Mouse (Mus musculus) CH12.LX (cell line): ENCODE measurements around the gene Zmat3. TPM values are rescaled to one million over a fixed set of nuclear protein-coding genes. Genes with fewer than 3 reads are reported as not detected.

Experiments
- DNase-seq: peaks from one replicate; pipeline ENCODE4 v3.0.0-alpha.2; 2013; ENCODE audit errors: extremely low read depth
- H3K27ac ChIP-seq: 2 replicates; pipeline ENCODE4 v1.5.1; 2012; ENCODE audit warnings: low read depth, mild to moderate bottlenecking, control low read depth, moderate library complexity; ENCODE audit not compliant: insufficient read depth
- H3K27me3 ChIP-seq: replicated peaks from 2 replicates; pipeline ENCODE3; 2012; ENCODE audit warnings: inconsistent platforms
- H3K36me3 ChIP-seq, 2 experiments: replicated peaks in 1 of 2; 2 replicates each; pipeline versions ENCODE3 to v1.6.1; 2012; ENCODE audit warnings: inconsistent platforms in 1 of 2, low read length in 1 of 2, mild to moderate bottlenecking in 1 of 2, mixed read lengths in 1 of 2, moderate library complexity in 1 of 2; ENCODE audit not compliant: control insufficient read depth in 1 of 2, insufficient read depth in 1 of 2
- H3K4me1 ChIP-seq, 2 experiments: 2 replicates each; pipeline ENCODE4 v1.6.1; 2012; ENCODE audit warnings: inconsistent platforms in 1 of 2, moderate library complexity in 1 of 2; ENCODE audit not compliant: insufficient read depth in 2 of 2, control insufficient read depth in 1 of 2
- H3K4me2 ChIP-seq: 2 replicates; pipeline ENCODE4 v1.6.1; 2012; ENCODE audit warnings: low read depth, mild to moderate bottlenecking, control low read depth; ENCODE audit not compliant: poor library complexity, insufficient read depth, severe bottlenecking
- H3K4me3 ChIP-seq, 3 experiments: fragments of 150-350 bp in 1 of 3; sonication (generic) in 1 of 3; replicated peaks in 1 of 3; 2 replicates each; pipeline versions ENCODE3 to v1.5.1; 2011 to 2012; ENCODE audit warnings: low read depth in 2 of 3, low read length in 2 of 3, mild to moderate bottlenecking in 2 of 3, moderate library complexity in 2 of 3, control low read depth in 1 of 3, improper control_type of control experiment in 1 of 3, inconsistent platforms in 1 of 3, mixed read lengths in 1 of 3; ENCODE audit not compliant: poor library complexity in 1 of 3
- H3K79me2 ChIP-seq: replicated peaks from 2 replicates; pipeline ENCODE4 v1.6.1; 2012; ENCODE audit warnings: mild to moderate bottlenecking, moderate library complexity; ENCODE audit not compliant: control insufficient read depth, poor library complexity, insufficient read depth, severe bottlenecking; ENCODE audit errors: extremely low read depth
- H3K9ac ChIP-seq: 2 replicates; pipeline ENCODE4 v1.6.1; 2012; ENCODE audit warnings: low read depth, mild to moderate bottlenecking, control low read depth, moderate library complexity; ENCODE audit not compliant: insufficient read depth
- H3K9me3 ChIP-seq: replicated peaks from 2 replicates; pipeline ENCODE3; 2012; ENCODE audit warnings: low read length, inconsistent platforms, mixed read lengths
- CHD1 ChIP-seq: IDR thresholded peaks from 2 replicates; pipeline ENCODE4 v1.6.1; 2012; ENCODE audit warnings: low read depth, low read length, improper control_type of control experiment, inconsistent platforms
- CHD2 ChIP-seq: IDR thresholded peaks from 2 replicates; pipeline ENCODE4 v1.6.1; 2011; ENCODE audit warnings: low read length, improper control_type of control experiment
- E2F4 ChIP-seq: IDR thresholded peaks from 2 replicates; pipeline ENCODE4 v1.6.1; 2011; ENCODE audit warnings: low read depth, low read length, improper control_type of control experiment; ENCODE audit not compliant: insufficient replicate concordance
- ELF1 ChIP-seq: IDR thresholded peaks from 2 replicates; pipeline ENCODE4 v1.6.1; 2014; ENCODE audit warnings: low read depth, mild to moderate bottlenecking, inconsistent platforms, low read length, improper control_type of control experiment
- MAZ ChIP-seq: IDR thresholded peaks from 2 replicates; pipeline ENCODE4 v1.6.1; 2012; ENCODE audit warnings: low read depth, mild to moderate bottlenecking, inconsistent platforms, low read length, improper control_type of control experiment, moderate library complexity
- MEF2A ChIP-seq: IDR thresholded peaks from 2 replicates; pipeline ENCODE4 v1.6.1; 2014; ENCODE audit warnings: low read depth, mild to moderate bottlenecking, inconsistent platforms, low read length, improper control_type of control experiment, borderline replicate concordance
- MXI1 ChIP-seq: IDR thresholded peaks from 2 replicates; pipeline ENCODE4 v1.6.1; 2011; ENCODE audit warnings: mild to moderate bottlenecking, low read depth, low read length, improper control_type of control experiment
- MYC ChIP-seq: IDR thresholded peaks from 2 replicates; pipeline ENCODE4 v1.6.1; 2011; ENCODE audit warnings: low read depth, mild to moderate bottlenecking, improper control_type of control experiment, low read length
- NRF1 ChIP-seq: IDR thresholded peaks from 2 replicates; pipeline ENCODE4 v1.6.1; 2014; ENCODE audit warnings: low read depth, mild to moderate bottlenecking, inconsistent platforms, low read length, improper control_type of control experiment, moderate library complexity
- POLR2A ChIP-seq: IDR thresholded peaks from 2 replicates; pipeline ENCODE4 v1.6.1; 2011; ENCODE audit warnings: low read depth, mild to moderate bottlenecking, improper control_type of control experiment, low read length
- POLR2AphosphoS2 ChIP-seq: IDR thresholded peaks from 2 replicates; pipeline ENCODE4 v1.6.1; 2011; ENCODE audit warnings: low read depth, low read length, improper control_type of control experiment
- RAD21 ChIP-seq: IDR thresholded peaks from 2 replicates; pipeline ENCODE4 v1.6.1; 2011; ENCODE audit warnings: low read depth, mild to moderate bottlenecking, low read length, improper control_type of control experiment, moderate library complexity
- RCOR1 ChIP-seq: conservative IDR thresholded peaks from 2 replicates; pipeline ENCODE4 v1.6.1; 2012; ENCODE audit warnings: low read depth, mild to moderate bottlenecking, inconsistent platforms, low read length, improper control_type of control experiment
- SMC3 ChIP-seq: IDR thresholded peaks from 2 replicates; pipeline ENCODE4 v1.6.1; 2011; ENCODE audit warnings: low read depth, low read length, improper control_type of control experiment
- USF1 ChIP-seq: IDR thresholded peaks from 2 replicates; pipeline ENCODE4 v1.6.1; 2014; ENCODE audit warnings: low read depth, mild to moderate bottlenecking, inconsistent platforms, low read length, improper control_type of control experiment
- ZKSCAN1 ChIP-seq: IDR thresholded peaks from 2 replicates; pipeline ENCODE4 v1.6.1; 2012; ENCODE audit warnings: low read depth, inconsistent platforms, low read length, improper control_type of control experiment, borderline replicate concordance
- dilution Hi-C: fragments of 300-500 bp; cut with MboI; formaldehyde crosslinking; loops from 2 replicates; pipeline ENCODE4 v1.14.3; 2020; ENCODE audit warnings: low sequenced_read_pairs; ENCODE audit not compliant: extremely low pct_unique_long_range_greater_than_20kb, extremely low pct_ligation_motif_present
- in situ Hi-C: fragments of 300-500 bp; cut with MboI; formaldehyde crosslinking; loops from 3 replicates; pipeline ENCODE4 v1.14.3; 2019; ENCODE audit warnings: low sequenced_read_pairs, low pct_ligation_motif_present, low pct_unique_long_range_greater_than_20kb, mixed read lengths
- polyA plus RNA-seq: library from polyadenylated mRNA; unstranded; fragments of >175 nt; gene quantifications from 2 replicates; pipeline ENCODE4 v1.2.1, GENCODE M21; 2012; ENCODE audit warnings: low read depth; ENCODE audit not compliant: insufficient read length
- total RNA-seq, 2 experiments: library from RNA; depleted of rRNA; stranded (reverse); fragments of 300-350 nt in 1 of 2; fragments of >200 nt in 1 of 2; gene quantifications; 2 replicates each; pipeline ENCODE4 v1.2.3; 2012 to 2014

The Zmat3 gene
- total and polyA plus RNA-seq, 3 experiments, result 13.4 to 21.6 (median 17.2) TPM

- Histone ChIP-seq H3K27ac (no peak overlapping the region), H3K4me1 (peaks cover 3 to 12% of the 10 kb centered on the region in 2 experiments), H3K9me3 (no peaks in the 10 kb centered on the region), H3K79me2 (no peaks in the 10 kb centered on the region), H3K4me2 (no peak overlapping the region), H3K9ac (no peak overlapping the region), H3K4me3 (no peak overlapping the region), H3K36me3 (no peaks in the 10 kb centered on the region), H3K27me3 (no peaks in the 10 kb centered on the region)
- DNase-seq, result no peak
- dilution Hi-C loops (no loop called here), in situ Hi-C loops (loop anchor here (10.0 kb wide), 1 partner anchor 122 kb away; the partner anchor contains the start of gene Kcnmb3)
- TF ChIP-seq CHD1, result no peak
- TF ChIP-seq RAD21, result no peak
- TF ChIP-seq CHD2, result no peak
- TF ChIP-seq MEF2A, result no peak
- no peak for TF ChIP-seq ELF1
- TF ChIP-seq ZKSCAN1, result no peak
- TF ChIP-seq MYC, result no peak
Observed at GRCm38 (mm10) chr3:32373236-32373635, 7.4 kb upstream of the Zmat3 start.

GRCm38 (mm10) chr3:32372470-32372869 lies 6.7 kb upstream of the Zmat3 start:
- Histone ChIP-seq H3K4me3 (no peak overlapping the region), H3K79me2 (no peaks in the 10 kb centered on the region), H3K36me3 (no peaks in the 10 kb centered on the region), H3K9me3 (no peaks in the 10 kb centered on the region), H3K9ac (no peak overlapping the region), H3K4me1 (peaks cover 3 to 20% of the 10 kb centered on the region in 2 experiments), H3K4me2 (no peak overlapping the region), H3K27me3 (no peaks in the 10 kb centered on the region), H3K27ac (no peak overlapping the region)
- in situ Hi-C loops (loop anchor here (10.0 kb wide), 1 partner anchor 122 kb away; the partner anchor contains the start of gene Kcnmb3), dilution Hi-C loops (no loop called here)
- DNase-seq, result no peak
- TF ChIP-seq MXI1 (no peak), MAZ (no peak), NRF1 (no peak), RCOR1 (no peak), MEF2A (no peak), SMC3 (no peak), POLR2A (no peak), USF1 (no peak), POLR2AphosphoS2 (no peak), E2F4 (no peak)
